Mouse (Mus musculus) lung, postnatal 14 days (tissue): Measurements from ENCODE around the gene Dbx2.

Source experiments
- DNase-seq: peaks from one replicate; pipeline ENCODE4 v3.0.0; 2021

Gene Dbx2

GRCm38 (mm10) chr15:95612600-95612999 is 43.2 kb downstream of the Dbx2 start:
- DNase-seq, result no peak

- DNase-seq, result no peak
Measured at GRCm38 (mm10) chr15:95601179-95601578, 54.6 kb downstream of the Dbx2 start.

GRCm38 (mm10) chr15:95598630-95599029 is 57.1 kb downstream of the Dbx2 start:
- no peak for DNase-seq

GRCm38 (mm10) chr15:95586906-95587305 is 68.9 kb downstream of the Dbx2 start:
- DNase-seq, result no peak

- no peak for DNase-seq
Measured at GRCm38 (mm10) chr15:95584891-95585290, 70.9 kb downstream of the Dbx2 start.

- DNase-seq, result peak; percentile 55
Measured at GRCm38 (mm10) chr15:95574661-95575060, 81.1 kb downstream of the Dbx2 start.
